Mouse (Mus musculus) CH12.LX (cell line): ENCODE data around the gene Galnt6.

Experiments used
- CHD2 ChIP-seq: IDR thresholded peaks from 2 replicates; pipeline ENCODE4 v1.6.1; 2011; ENCODE audit warnings: low read length, improper control_type of control experiment
- CTCF ChIP-seq, 2 experiments: IDR thresholded peaks in 1 of 2; conservative IDR thresholded peaks in 1 of 2; 2 replicates each; pipeline ENCODE4 v1.5.1; 2011 to 2012; ENCODE audit warnings: low read depth in 2 of 2, low read length in 2 of 2, improper control_type of control experiment in 1 of 2, inconsistent platforms in 1 of 2, mild to moderate bottlenecking in 1 of 2, moderate library complexity in 1 of 2
- MXI1 ChIP-seq: IDR thresholded peaks from 2 replicates; pipeline ENCODE4 v1.6.1; 2011; ENCODE audit warnings: mild to moderate bottlenecking, low read depth, low read length, improper control_type of control experiment
- POLR2A ChIP-seq: IDR thresholded peaks from 2 replicates; pipeline ENCODE4 v1.6.1; 2011; ENCODE audit warnings: low read depth, mild to moderate bottlenecking, improper control_type of control experiment, low read length

DNA sequence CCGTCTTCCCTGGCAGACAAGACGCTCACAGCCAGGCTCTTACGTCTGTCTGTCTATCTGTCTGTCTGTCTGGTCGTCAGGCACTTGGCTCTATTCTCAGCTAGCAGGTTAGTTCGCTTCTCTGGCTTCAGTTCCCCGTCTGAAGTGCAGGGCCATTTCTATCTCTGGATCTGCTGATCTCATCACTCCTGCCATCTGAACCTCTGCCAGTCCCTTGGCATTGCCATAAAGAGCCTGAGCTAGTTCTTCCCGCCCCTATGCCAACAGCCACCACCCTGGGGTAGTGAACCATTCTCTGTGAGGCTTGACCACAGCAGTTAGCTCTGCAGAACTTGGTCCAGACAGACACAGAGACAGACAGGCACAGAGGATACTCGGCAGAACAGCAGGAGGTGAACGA, 68.9 kb downstream of the Galnt6 start:
- no peak for TF ChIP-seq POLR2A
- TF ChIP-seq CTCF (conservative IDR thresholded peaks at IDR 0.05 in 1 of 2, IDR thresholded peaks at IDR 0.05 in 1 of 2; ENCODE audit: low read depth in 2 of 2, low read length in 2 of 2), result no peak
- TF ChIP-seq MXI1, result no peak
- TF ChIP-seq CHD2, result no peak
